In genomic region chr1:180906461-180907147, GRCm38 (mm10) we compare ENCODE assay signal across 12 mouse cellular contexts. TPM values are rescaled to one million over a fixed set of nuclear protein-coding genes. Genes with fewer than 3 reads are reported as not detected.
DNase-seq lines count a peak whose midpoint lies in the region; ATAC-seq lines count a peak whose summit lies in the region.
"Had no signal": no experiment of that assay in that cellular context is flagged by ENCODE, and none has a peak within 500 bp of the region (broad histone marks: within the 10 kb centered on the region; RNA-seq: fewer than 3 reads in every experiment).

No protein-coding gene starts in this region.

- peaks cover 43% of the 10 kb centered on the region for H3K36me3 ChIP-seq in midbrain, embryonic 10.5 days
- peaks cover 27% of the 10 kb centered on the region for H3K36me3 ChIP-seq in midbrain, embryonic 14.5 days (ENCODE audit: control insufficient read depth, insufficient read depth, low read length)
- peaks cover 44% of the 10 kb centered on the region for H3K36me3 ChIP-seq in limb, embryonic 12.5 days

- no peak overlapping the region for H3K9ac ChIP-seq in midbrain, embryonic 14.5 days (replicated peaks; ENCODE audit: low read length)
- H3K9ac ChIP-seq in limb, embryonic 12.5 days (replicated peaks): no peak overlapping the region; the same call in 1 of the 2 replicates

- WGBS in midbrain, embryonic 10.5 days: 92% methylated on average over 24 of the region's 24 CpGs
- WGBS in midbrain, embryonic 14.5 days: 93% methylated on average over 24 of the region's 24 CpGs
- WGBS in limb, embryonic 12.5 days: 91% methylated on average over 24 of the region's 24 CpGs

- no peak overlapping the region for H3K4me2 ChIP-seq in midbrain, embryonic 14.5 days (ENCODE audit: low read length)
- 0 out of 2 replicates have a peak overlapping the region, but pooled peaks have one; percentile 86 for H3K4me2 ChIP-seq in limb, embryonic 12.5 days

- no peaks in the 10 kb centered on the region for H3K27me3 ChIP-seq in midbrain, embryonic 10.5 days (ENCODE audit: low read depth, poor library complexity, severe bottlenecking)
- no peaks in the 10 kb centered on the region for H3K27me3 ChIP-seq in midbrain, embryonic 14.5 days (ENCODE audit: control insufficient read depth, insufficient read depth, low read length)
- H3K27me3 ChIP-seq in limb, embryonic 12.5 days: no peaks in the 10 kb centered on the region

- peaks cover 26% of the 10 kb centered on the region for H3K4me1 ChIP-seq in midbrain, embryonic 10.5 days
- H3K4me1 ChIP-seq in midbrain, embryonic 14.5 days (ENCODE audit: control insufficient read depth, insufficient read depth, low read length): peaks cover 6% of the 10 kb centered on the region
- peaks cover 19% of the 10 kb centered on the region for H3K4me1 ChIP-seq in limb, embryonic 12.5 days (replicated peaks)

- H3K4me3 ChIP-seq in midbrain, embryonic 10.5 days: peak overlapping the region; percentile 96
- H3K4me3 ChIP-seq in midbrain, embryonic 14.5 days (replicated peaks; ENCODE audit: low read depth, low read length): no peak overlapping the region
- H3K4me3 ChIP-seq in limb, embryonic 12.5 days (replicated peaks): no peak overlapping the region
- H3K4me3 ChIP-seq: left cerebral cortex, adult 2 months had no signal

- H3K27ac ChIP-seq in midbrain, embryonic 10.5 days (replicated peaks): no peak overlapping the region
- H3K27ac ChIP-seq in midbrain, embryonic 14.5 days (replicated peaks; ENCODE audit: low read depth, low read length): no peak overlapping the region
- no peak overlapping the region for H3K27ac ChIP-seq in limb, embryonic 12.5 days
- H3K27ac ChIP-seq: left cerebral cortex, adult 2 months had no signal

- no peaks in the 10 kb centered on the region for H3K9me3 ChIP-seq in midbrain, embryonic 10.5 days (replicated peaks)
- H3K9me3 ChIP-seq in midbrain, embryonic 14.5 days (ENCODE audit: control insufficient read depth, low read length): no peaks in the 10 kb centered on the region
- H3K9me3 ChIP-seq in limb, embryonic 12.5 days: no peaks in the 10 kb centered on the region

- DNase-seq in midbrain, embryonic 10.5 days (ENCODE audit: low spot score): no peak
- no peak for DNase-seq in midbrain, embryonic 14.5 days
- peak; percentile 59 for DNase-seq in MEL-GATA-1-ER (ENCODE audit: extremely low read depth, low read depth)
- peak; percentile 70 for DNase-seq in thymus, postnatal 14 days
- no peak for DNase-seq in adrenal gland, postnatal 14 days
- DNase-seq in gastrocnemius, postnatal 25 days: no peak
- DNase-seq: cerebellum, postnatal 14 days; kidney, adult 9 months; lung, postnatal 36 days had no signal

- ATAC-seq in midbrain, embryonic 14.5 days (ENCODE audit: low FRiP score, low TSS enrichment): no peak
- no peak for ATAC-seq in limb, embryonic 12.5 days (ENCODE audit: insufficient number of reproducible peaks, insufficient read depth, low FRiP score, low TSS enrichment, low read depth)

RNA-seq across cellular contexts. Expression of gene Pycr2, which starts 2.5 kb away (rescaled TPM):
- 134 and 144 TPM in 2 replicates for polyA plus RNA-seq in midbrain, embryonic 10.5 days (2016; fragmentation: Nextera tagmentation; extraction: Ambion mirVana)
- 67.2 and 69.9 TPM in 2 replicates for polyA plus RNA-seq in midbrain, embryonic 14.5 days (2014; fragmentation: Nextera tagmentation; extraction: Ambion mirVana)
- polyA plus RNA-seq in limb, embryonic 12.5 days (2016; fragmentation: Nextera tagmentation; extraction: Ambion mirVana): 120 and 125 TPM in 2 replicates
- total RNA-seq in adrenal gland, postnatal 14 days (2021): 29.9 and 38.0 TPM in 2 replicates
- total RNA-seq in gastrocnemius, postnatal 25 days (2021): 10 to 100 TPM; 12.4 to 14.1 TPM

RNA-seq across cellular contexts. Expression of gene Lefty2, which starts 13.7 kb away (rescaled TPM):
- polyA plus RNA-seq in midbrain, embryonic 10.5 days (2016; fragmentation: Nextera tagmentation; extraction: Ambion mirVana): not detected in 2 replicates
- 1.3 and 2.0 TPM in 2 replicates for polyA plus RNA-seq in midbrain, embryonic 14.5 days (2014; fragmentation: Nextera tagmentation; extraction: Ambion mirVana)
- 0.18 TPM in 1 of 2 replicates, not detected in the other for polyA plus RNA-seq in limb, embryonic 12.5 days (2016; fragmentation: Nextera tagmentation; extraction: Ambion mirVana)
- total RNA-seq in adrenal gland, postnatal 14 days (2021): 0.30 TPM in 1 of 2 replicates, not detected in the other
- total RNA-seq in gastrocnemius, postnatal 25 days (2021): not detected

RNA-seq across cellular contexts. Expression of gene Lefty1, which starts 28.2 kb away (rescaled TPM):
- polyA plus RNA-seq in midbrain, embryonic 10.5 days (2016; fragmentation: Nextera tagmentation; extraction: Ambion mirVana): 0.60 and 0.67 TPM in 2 replicates
- polyA plus RNA-seq in midbrain, embryonic 14.5 days (2014; fragmentation: Nextera tagmentation; extraction: Ambion mirVana): 0.28 TPM in 1 of 2 replicates, not detected in the other
- 0.36 and 0.76 TPM in 2 replicates for polyA plus RNA-seq in limb, embryonic 12.5 days (2016; fragmentation: Nextera tagmentation; extraction: Ambion mirVana)
- 1.3 and 1.6 TPM in 2 replicates for total RNA-seq in adrenal gland, postnatal 14 days (2021)
- under 1 TPM in 1 of 2 experiments, not detected in 1; 0.33 TPM for total RNA-seq in gastrocnemius, postnatal 25 days (2021)
- polyA plus RNA-seq: neural tube, embryonic 14.5 days had no signal

RNA-seq across cellular contexts. Expression of gene Tmem63a, which starts 35.5 kb away (rescaled TPM):
- 2.2 and 3.6 TPM in 2 replicates for polyA plus RNA-seq in midbrain, embryonic 10.5 days (2016; fragmentation: Nextera tagmentation; extraction: Ambion mirVana)
- polyA plus RNA-seq in midbrain, embryonic 14.5 days (2014; fragmentation: Nextera tagmentation; extraction: Ambion mirVana): 0.36 and 1.2 TPM in 2 replicates
- polyA plus RNA-seq in limb, embryonic 12.5 days (2016; fragmentation: Nextera tagmentation; extraction: Ambion mirVana): 12.1 and 13.4 TPM in 2 replicates
- total RNA-seq in adrenal gland, postnatal 14 days (2021): 44.4 and 56.2 TPM in 2 replicates
- total RNA-seq in gastrocnemius, postnatal 25 days (2021): 10 to 100 TPM; 11.7 to 12.4 TPM

RNA-seq across cellular contexts. Expression of gene Sde2, which starts 55.7 kb away (rescaled TPM):
- polyA plus RNA-seq in midbrain, embryonic 10.5 days (2016; fragmentation: Nextera tagmentation; extraction: Ambion mirVana): 39.0 and 42.1 TPM in 2 replicates
- polyA plus RNA-seq in midbrain, embryonic 14.5 days (2014; fragmentation: Nextera tagmentation; extraction: Ambion mirVana): 26.1 and 28.7 TPM in 2 replicates
- 47.0 and 47.6 TPM in 2 replicates for polyA plus RNA-seq in limb, embryonic 12.5 days (2016; fragmentation: Nextera tagmentation; extraction: Ambion mirVana)
- total RNA-seq in adrenal gland, postnatal 14 days (2021): 22.2 and 22.6 TPM in 2 replicates
- total RNA-seq in gastrocnemius, postnatal 25 days (2021): 1 to 10 TPM; 7.5 TPM

Comparison
In these comparisons a context has a peak if more than half of its experiments do, and no peak if none do; other contexts are left out.
1. DNase-seq: peak in MEL-GATA-1-ER (single experiment) and thymus, postnatal 14 days (single experiment); none in midbrain, embryonic 10.5 days (single experiment), midbrain, embryonic 14.5 days (single experiment), adrenal gland, postnatal 14 days (single experiment) and gastrocnemius, postnatal 25 days (single experiment).